Mouse (Mus musculus) hindbrain, embryonic 14.5 days (tissue): ENCODE results near the gene Gm4303. TPM values are rescaled to one million over a fixed set of nuclear protein-coding genes. Genes with fewer than 3 reads are reported as not detected.

ENCODE experiments used
- polyA plus RNA-seq: library from polyadenylated mRNA; unstranded; fragments of >200 nt; fragmentation: Nextera tagmentation; extraction: Ambion mirVana; gene quantifications from 2 replicates; pipeline ENCODE4 v1.2.1, GENCODE M21; 2014

Gm4303 gene
- polyA plus RNA-seq, 1 experiment from 2014 or later, result not detected

Other genes with a start within 250 kb of the Gm4303 start
- not detected in 2 replicates for gene Gm4301, start 10.3 kb upstream of the Gm4303 start, polyA plus RNA-seq
- gene Gm4302, start 5.1 kb upstream of the Gm4303 start, polyA plus RNA-seq, result not detected in 2 replicates
- gene Gm4305, start 5.1 kb downstream of the Gm4303 start, polyA plus RNA-seq, result not detected in 2 replicates
- gene Gm4307, start 15.4 kb downstream of the Gm4303 start, polyA plus RNA-seq, result not detected in 2 replicates
- gene Gm4312, start 36.6 kb downstream of the Gm4303 start, polyA plus RNA-seq, result not detected in 2 replicates
- 9.9 and 14.3 TPM in 2 replicates for gene Tmtc3, start 141.4 kb downstream of the Gm4303 start, polyA plus RNA-seq
- 6.2 and 7.4 TPM in 2 replicates for gene Cep290, start 141.6 kb downstream of the Gm4303 start, polyA plus RNA-seq
- gene 4930430F08Rik, start 244.5 kb downstream of the Gm4303 start, polyA plus RNA-seq, result 15.4 and 17.2 TPM in 2 replicates
- gene 1700017N19Rik, start 244.5 kb downstream of the Gm4303 start, polyA plus RNA-seq, result 0.51 TPM in 1 of 2 replicates, not detected in the other